Mouse (Mus musculus): ENCODE results near the gene Tmem17. TPM values are rescaled to one million over a fixed set of nuclear protein-coding genes. Genes with fewer than 3 reads are reported as not detected.

Tmem17 gene
- polyA plus RNA-seq, 1 experiment from 2014 or later = 18.3 TPM

Other genes starting within 250 kb of the Tmem17 start
- 9.5 and 11.2 TPM in 2 replicates for gene Ehbp1, start 169.8 kb upstream of the Tmem17 start, polyA plus RNA-seq (2015; fragmentation: Nextera tagmentation; extraction: Ambion mirVana)